Mouse (Mus musculus): ENCODE measurements at regions not wholly inside any gene's neighbourhood (a gene's known extent, or its start where the extent isn't known, plus 50 kb on each side); places are given as distances from the start of the nearest gene placed in this dataset.

DNA sequence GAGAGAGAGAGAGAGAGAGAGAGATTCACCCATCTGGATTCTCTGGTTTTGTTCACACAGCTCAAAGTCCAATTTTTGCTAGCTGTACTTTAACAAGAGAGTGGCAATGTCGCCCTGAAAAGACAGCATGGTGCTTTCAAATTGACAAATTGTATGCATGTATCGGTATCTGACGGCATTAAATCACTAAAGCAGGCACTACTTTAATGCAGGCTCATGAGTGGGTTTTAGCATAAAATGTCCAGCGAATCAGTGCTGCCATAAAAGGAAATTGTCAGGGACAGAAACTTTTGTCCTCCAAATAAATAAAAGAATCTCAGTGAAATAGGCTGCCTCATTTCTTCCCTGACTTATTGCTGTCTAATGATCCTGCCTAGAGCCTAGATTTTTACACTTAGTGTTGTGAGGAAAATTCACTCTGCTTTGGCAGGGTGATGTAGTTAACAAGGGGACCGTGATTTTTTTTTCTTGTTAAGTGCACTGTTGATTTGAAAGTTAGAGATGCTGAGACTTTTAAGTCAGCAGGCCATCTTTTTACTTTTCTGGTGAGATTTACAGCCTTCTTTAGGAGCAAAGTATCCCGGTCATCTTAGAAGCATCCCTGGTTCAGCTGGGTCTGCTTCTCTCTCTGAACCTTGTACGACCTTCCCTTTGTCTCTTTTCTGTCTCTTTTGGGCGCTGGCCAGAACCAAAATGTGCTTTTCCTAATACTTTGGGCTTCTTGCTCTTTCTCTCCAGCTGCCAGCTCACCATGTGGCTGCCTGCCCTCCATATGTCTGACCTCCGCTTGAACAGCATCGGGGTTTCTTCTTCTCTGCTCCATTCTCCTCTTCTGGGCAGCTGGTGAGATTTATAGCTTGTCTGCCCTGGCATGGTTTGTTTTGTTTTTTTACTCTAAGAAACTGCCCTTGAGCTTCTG, 212.5 kb downstream of the Gxylt1 start:
- no peak for TF ChIP-seq MAZ (IDR thresholded peaks at IDR 0.05; ENCODE audit: low read depth, low read length)
- no peak for TF ChIP-seq POLR2A (IDR thresholded peaks at IDR 0.05; ENCODE audit: control insufficient read depth in 1 of 2, insufficient read depth in 1 of 2, low read depth in 1 of 2, low read length in 2 of 2, poor library complexity in 1 of 2)
- TF ChIP-seq MEF2A (IDR thresholded peaks at IDR 0.05; ENCODE audit: extremely low read depth, insufficient replicate concordance, low read depth, low read length, poor library complexity, severe bottlenecking): no peak
- TF ChIP-seq MYC (IDR thresholded peaks at IDR 0.05; ENCODE audit: low read depth, low read length): no peak
- no peak for TF ChIP-seq EP300 (IDR thresholded peaks at IDR 0.05; ENCODE audit: low read depth in 1 of 2, low read length in 2 of 2)
- no peak for TF ChIP-seq RCOR1 (IDR thresholded peaks at IDR 0.05; ENCODE audit: low read depth, low read length)
- no peak for TF ChIP-seq ZC3H11A (IDR thresholded peaks at IDR 0.05; ENCODE audit: low read depth, low read length)
- no peak for TF ChIP-seq SMC3 (IDR thresholded peaks at IDR 0.05; ENCODE audit: low read depth, low read length)
- TF ChIP-seq USF1 (IDR thresholded peaks at IDR 0.05; ENCODE audit: low read depth, low read length): no peak
- no peak for TF ChIP-seq ZMIZ1 (IDR thresholded peaks at IDR 0.05; ENCODE audit: low read depth, low read length)
- no peak for TF ChIP-seq ZKSCAN1 (IDR thresholded peaks at IDR 0.05; ENCODE audit: low read depth, low read length)
- Histone ChIP-seq H3K27me3 (ENCODE audit: control insufficient read depth in 1 of 2, insufficient read depth in 2 of 2, low read length in 2 of 2) (no peaks in the 10 kb centered on the region), H3K36me3 (ENCODE audit: control insufficient read depth in 1 of 2, insufficient read depth in 2 of 2, low read length in 2 of 2) (no peaks in the 10 kb centered on the region), H3K9ac (ENCODE audit: control insufficient read depth, low read depth, low read length, poor library complexity, severe bottlenecking) (no peak overlapping the region), H3K27ac (ENCODE audit: control insufficient read depth, low read depth, low read length) (no peak overlapping the region), H3K79me2 (ENCODE audit: control insufficient read depth, insufficient read depth, low read length, poor library complexity) (no peaks in the 10 kb centered on the region), H3K9me3 (replicated peaks; ENCODE audit: insufficient read depth, low read length) (no peaks in the 10 kb centered on the region), H3K4me3 (ENCODE audit: control insufficient read depth in 1 of 2, insufficient read depth in 1 of 2, low read depth in 2 of 2, low read length in 2 of 2) (no peak overlapping the region), H3K4me1 (ENCODE audit: control insufficient read depth in 1 of 2, insufficient read depth in 2 of 2, low read length in 2 of 2) (no peaks in the 10 kb centered on the region)
- DNase-seq (ENCODE audit: low read depth, low spot score): no peak

DNA sequence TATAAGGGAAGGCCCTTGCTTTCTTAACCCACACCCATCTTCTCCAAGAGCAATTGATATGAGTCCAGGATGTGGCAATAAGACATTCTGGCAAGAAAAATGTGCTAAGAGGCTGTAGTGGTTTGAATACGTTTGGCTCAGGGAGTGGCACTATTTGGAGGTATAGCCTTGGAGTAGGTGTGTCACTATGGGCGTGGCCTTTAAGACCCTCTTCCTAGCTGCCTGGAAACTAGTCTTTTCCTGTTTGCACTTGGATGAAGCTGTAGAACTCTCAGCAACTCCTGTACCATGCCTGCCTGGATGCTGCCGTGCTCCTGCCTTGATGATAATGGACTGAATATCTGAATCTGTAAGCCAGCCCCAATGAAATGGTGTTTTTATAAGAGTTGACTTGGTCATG, 221.5 kb downstream of the Gxylt1 start:
- TF ChIP-seq MXI1 (IDR thresholded peaks at IDR 0.05; ENCODE audit: low read depth, low read length) (no peak), ZMIZ1 (IDR thresholded peaks at IDR 0.05; ENCODE audit: low read depth, low read length) (no peak), RCOR1 (IDR thresholded peaks at IDR 0.05; ENCODE audit: low read depth, low read length) (no peak), NELFE (IDR thresholded peaks at IDR 0.05; ENCODE audit: low read depth, low read length) (no peak), MYB (IDR thresholded peaks at IDR 0.05; ENCODE audit: low read depth, low read length) (no peak), TAL1 (IDR thresholded peaks at IDR 0.05; ENCODE audit: low read length) (no peak), ELF1 (IDR thresholded peaks at IDR 0.05; ENCODE audit: low read depth, low read length) (no peak), CHD2 (IDR thresholded peaks at IDR 0.05; ENCODE audit: low read length) (no peak), POLR2AphosphoS5 (IDR thresholded peaks at IDR 0.05; ENCODE audit: borderline replicate concordance, low read depth, low read length) (no peak), BHLHE40 (IDR thresholded peaks at IDR 0.05; ENCODE audit: borderline replicate concordance, low read depth, low read length) (no peak), GATA1 (IDR thresholded peaks at IDR 0.05; ENCODE audit: low read depth, low read length) (no peak), CHD1 (IDR thresholded peaks at IDR 0.05; ENCODE audit: low read depth, low read length) (no peak), TBP (IDR thresholded peaks at IDR 0.05; ENCODE audit: low read depth, low read length) (no peak), USF1 (IDR thresholded peaks at IDR 0.05; ENCODE audit: low read depth, low read length) (no peak), NRF1 (IDR thresholded peaks at IDR 0.05; ENCODE audit: insufficient read depth, low read depth, low read length, poor library complexity, severe bottlenecking) (no peak), RAD21 (IDR thresholded peaks at IDR 0.05; ENCODE audit: low read depth, low read length) (no peak), HCFC1 (IDR thresholded peaks at IDR 0.05; ENCODE audit: low read depth, low read length) (no peak), MYC (IDR thresholded peaks at IDR 0.05; ENCODE audit: low read depth, low read length) (no peak), ZC3H11A (IDR thresholded peaks at IDR 0.05; ENCODE audit: low read depth, low read length) (no peak), GABPA (IDR thresholded peaks at IDR 0.05; ENCODE audit: low read depth, low read length) (no peak)
- no peaks in the 10 kb centered on the region for H3K79me2 ChIP-seq (ENCODE audit: control insufficient read depth, insufficient read depth, low read length, poor library complexity)
- no peak overlapping the region for H3K9ac ChIP-seq (ENCODE audit: control insufficient read depth, low read depth, low read length, poor library complexity, severe bottlenecking)
- H3K27me3 ChIP-seq (ENCODE audit: control insufficient read depth in 1 of 2, insufficient read depth in 2 of 2, low read length in 2 of 2): no peaks in the 10 kb centered on the region; a peak in 1 of 4 replicates
- no peak overlapping the region for H3K4me3 ChIP-seq (ENCODE audit: control insufficient read depth in 1 of 2, insufficient read depth in 1 of 2, low read depth in 2 of 2, low read length in 2 of 2)
- no peak for DNase-seq (ENCODE audit: low read depth, low spot score)
- no peaks in the 10 kb centered on the region for H3K9me3 ChIP-seq (replicated peaks; ENCODE audit: insufficient read depth, low read length)
- no peak overlapping the region for H3K27ac ChIP-seq (ENCODE audit: control insufficient read depth, low read depth, low read length)
- H3K4me1 ChIP-seq (ENCODE audit: control insufficient read depth in 1 of 2, insufficient read depth in 2 of 2, low read length in 2 of 2): no peaks in the 10 kb centered on the region
- no peaks in the 10 kb centered on the region for H3K36me3 ChIP-seq (ENCODE audit: control insufficient read depth in 1 of 2, insufficient read depth in 2 of 2, low read length in 2 of 2)
